Mouse (Mus musculus): ENCODE measurements around the gene Uqcrc2. TPM values are rescaled to one million over a fixed set of nuclear protein-coding genes. Genes with fewer than 3 reads are reported as not detected.

The Uqcrc2 gene
- 109 and 119 TPM in 2 replicates for polyA plus RNA-seq (2015; fragmentation: Nextera tagmentation; extraction: Ambion mirVana)

GRCm38 (mm10) chr7:120634711-120635361 lies at the start of gene Uqcrc2:
TSS of gene Uqcrc2 (plus strand) at chr7:120635176.

GRCm38 (mm10) chr7:120670153-120670875 lies 35.3 kb downstream of the Uqcrc2 start, which contains the start of gene Pdzd9:
TSS of gene Pdzd9 (minus strand) at chr7:120670343.

GRCm38 (mm10) chr7:120677001-120677643 lies 42.1 kb downstream of the Uqcrc2 start, which contains the start of gene Mosmo:
TSS of gene Mosmo (plus strand) at chr7:120677618.

Other genes with a start within 250 kb of the Uqcrc2 start
- gene Abca16, start 225.5 kb upstream of the Uqcrc2 start, polyA plus RNA-seq (2015; fragmentation: Nextera tagmentation; extraction: Ambion mirVana): not detected in 2 replicates
- 0.19 and 0.23 TPM in 2 replicates for gene Pdzd9, start 35.2 kb downstream of the Uqcrc2 start, polyA plus RNA-seq (2015; fragmentation: Nextera tagmentation; extraction: Ambion mirVana)
- gene Mosmo, start 42.4 kb downstream of the Uqcrc2 start, polyA plus RNA-seq (2015; fragmentation: Nextera tagmentation; extraction: Ambion mirVana): 10.0 and 10.6 TPM in 2 replicates
- 0.07 and 0.28 TPM in 2 replicates for gene Vwa3a, start 104.1 kb downstream of the Uqcrc2 start, polyA plus RNA-seq (2015; fragmentation: Nextera tagmentation; extraction: Ambion mirVana)
- gene Gm5737, start 177.2 kb downstream of the Uqcrc2 start, polyA plus RNA-seq (2015; fragmentation: Nextera tagmentation; extraction: Ambion mirVana): not detected in 2 replicates
- gene Eef2k, start 207.7 kb downstream of the Uqcrc2 start, polyA plus RNA-seq (2015; fragmentation: Nextera tagmentation; extraction: Ambion mirVana): 49.2 and 49.5 TPM in 2 replicates

All from spleen, postnatal 0 days (tissue).